Comparison of ENCODE assay signal across 25 mouse cellular contexts in the genomic region with DNA sequence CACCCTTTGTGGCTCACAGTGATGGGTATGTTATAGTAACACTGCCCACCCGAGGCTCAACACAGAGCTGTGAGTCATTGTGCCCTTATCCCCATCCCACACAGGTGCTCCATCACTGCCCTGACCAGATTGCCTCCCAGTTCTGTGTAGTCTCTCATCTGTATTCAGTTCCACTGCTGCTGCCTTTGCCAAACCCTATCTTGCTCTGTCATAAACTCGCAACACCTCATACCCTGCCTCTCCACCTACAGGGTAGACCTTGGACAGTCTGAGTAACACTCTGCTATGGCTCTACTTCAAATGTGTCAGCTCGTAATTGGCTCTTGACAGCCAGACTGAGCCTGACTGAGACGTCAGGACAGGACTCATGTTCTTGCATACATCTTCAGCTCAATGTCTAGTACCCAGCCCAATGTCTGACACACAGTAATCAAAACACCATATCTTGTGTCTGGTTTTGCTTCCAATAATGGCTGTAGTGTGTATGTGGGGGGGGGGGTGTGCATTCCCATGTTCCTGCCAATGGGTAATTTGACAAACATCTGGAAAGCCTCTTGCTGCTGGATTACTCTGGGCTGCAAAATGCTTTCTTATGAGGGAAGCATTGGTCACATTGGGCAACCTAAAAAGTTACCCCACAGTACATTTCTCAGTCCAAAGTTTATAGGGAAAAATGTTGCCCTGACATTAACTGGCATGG.
A peak's percentile ranks its signal among the peaks of the same experiment; 100 is the strongest.
DNase-seq lines count a peak whose midpoint lies in the region; ATAC-seq and TF ChIP-seq lines count a peak whose summit lies in the region.
"Had no signal": no experiment of that assay in that cellular context is flagged by ENCODE, and none has a peak within 500 bp of the region (broad histone marks: within the 10 kb centered on the region; RNA-seq: fewer than 3 reads in every experiment).

No protein-coding gene starts in this region.

- no peaks in the 10 kb centered on the region for H3K9me3 ChIP-seq in lung, embryonic 15.5 days
- no peaks in the 10 kb centered on the region for H3K9me3 ChIP-seq in intestine, embryonic 16.5 days (ENCODE audit: control insufficient read depth, low read length)
- H3K9me3 ChIP-seq: embryonic facial prominence, embryonic 13.5 days; hindbrain, embryonic 13.5 days; kidney, embryonic 15.5 days; liver, embryonic 15.5 days; neural tube, embryonic 12.5 days had no signal

- TF ChIP-seq CTCF in spleen, adult 2 months (IDR thresholded peaks at IDR 0.05; ENCODE audit: extremely low read depth, insufficient read depth, insufficient read length, insufficient replicate concordance): no peak

- H3K9ac ChIP-seq in lung, embryonic 15.5 days: no peak overlapping the region
- H3K9ac ChIP-seq in intestine, embryonic 16.5 days (ENCODE audit: low read depth, low read length): no peak overlapping the region
- H3K9ac ChIP-seq: embryonic facial prominence, embryonic 13.5 days; hindbrain, embryonic 13.5 days; kidney, embryonic 15.5 days; liver, embryonic 15.5 days; neural tube, embryonic 12.5 days had no signal

- no peaks in the 10 kb centered on the region for H3K36me3 ChIP-seq in lung, embryonic 15.5 days
- no peaks in the 10 kb centered on the region for H3K36me3 ChIP-seq in spleen, adult 2 months (ENCODE audit: control insufficient read depth, insufficient read depth, low read length)
- H3K36me3 ChIP-seq in intestine, embryonic 16.5 days (ENCODE audit: control insufficient read depth, insufficient read depth, low read length): no peaks in the 10 kb centered on the region
- H3K36me3 ChIP-seq: embryonic facial prominence, embryonic 13.5 days; hindbrain, embryonic 13.5 days; kidney, embryonic 15.5 days; liver, embryonic 15.5 days; neural tube, embryonic 12.5 days had no signal

- no peak for ATAC-seq in CD4-positive, CD25-positive, alpha-beta regulatory T cell, adult 4 months
- peak; percentile 79; the same call in 1 of the 2 replicates for ATAC-seq in lung, embryonic 15.5 days (ENCODE audit: borderline replicate concordance, extremely low read depth, low FRiP score, low TSS enrichment)
- ATAC-seq in intestine, embryonic 16.5 days: no peak
- ATAC-seq: midbrain, embryonic 16.5 days had no signal

- no peak overlapping the region for H3K4me3 ChIP-seq in lung, embryonic 15.5 days
- no peak overlapping the region for H3K4me3 ChIP-seq in spleen, adult 2 months (ENCODE audit: extremely low read depth, insufficient read depth, insufficient read length)
- no peak overlapping the region for H3K4me3 ChIP-seq in intestine, embryonic 16.5 days (ENCODE audit: low read length)
- H3K4me3 ChIP-seq: embryonic facial prominence, embryonic 13.5 days; hindbrain, embryonic 13.5 days; kidney, embryonic 15.5 days; liver, embryonic 15.5 days; neural tube, embryonic 12.5 days had no signal

- H3K4me1 ChIP-seq in lung, embryonic 15.5 days: no peaks in the 10 kb centered on the region
- H3K4me1 ChIP-seq in spleen, adult 2 months (ENCODE audit: control insufficient read depth, insufficient read depth, insufficient read length): peaks cover 19% of the 10 kb centered on the region
- H3K4me1 ChIP-seq in intestine, embryonic 16.5 days (ENCODE audit: control insufficient read depth, insufficient read depth, low read length): no peaks in the 10 kb centered on the region
- H3K4me1 ChIP-seq: hindbrain, embryonic 13.5 days; kidney, embryonic 15.5 days; liver, embryonic 15.5 days; neural tube, embryonic 12.5 days had no signal

- peak; percentile 40 for DNase-seq in CD4-positive, CD25-positive, alpha-beta regulatory T cell, adult 2 months (ENCODE audit: low read depth, low spot score)
- no peak for DNase-seq in lung, postnatal 4 days
- DNase-seq in spleen, adult 2 months (ENCODE audit: low read depth in 1 of 2, low spot score in 2 of 2): no peak
- DNase-seq in spleen, postnatal 36 days (ENCODE audit: low spot score in 2 of 2): no peak
- no peak for DNase-seq in thymus, adult 18-20 months
- DNase-seq: adrenal gland, postnatal 25 days; cerebellum, adult 11-12 months; cerebellum, adult 9-11 months; gastrocnemius, postnatal 14 days; heart, adult 11 months; heart, postnatal 4 days; kidney, adult 18-20 months; kidney, postnatal 25 days; right cerebral cortex, postnatal 4 days had no signal

- H3K4me2 ChIP-seq in lung, embryonic 15.5 days: no peak overlapping the region
- no peak overlapping the region for H3K4me2 ChIP-seq in intestine, embryonic 16.5 days (ENCODE audit: low read depth, low read length)
- H3K4me2 ChIP-seq: embryonic facial prominence, embryonic 13.5 days; heart, embryonic 11.5 days; hindbrain, embryonic 13.5 days; kidney, embryonic 15.5 days; liver, embryonic 15.5 days; midbrain, embryonic 11.5 days; neural tube, embryonic 12.5 days had no signal

- 60% methylated on average over 4 of the region's 4 CpGs for WGBS in lung, embryonic 15.5 days
- WGBS in spleen, adult 2 months: 74% methylated on average over 4 of the region's 4 CpGs
- WGBS in intestine, embryonic 16.5 days: 63% methylated on average over 4 of the region's 4 CpGs

- no peak for TF ChIP-seq POLR2A in spleen, adult 2 months (IDR thresholded peaks at IDR 0.05; ENCODE audit: low read depth, low read length)

- H3K27ac ChIP-seq in lung, embryonic 15.5 days: no peak overlapping the region
- peak overlapping the region; percentile 5; the same call in 1 of the 2 replicates for H3K27ac ChIP-seq in spleen, adult 2 months (ENCODE audit: insufficient read depth, low read length)
- no peak overlapping the region for H3K27ac ChIP-seq in intestine, embryonic 16.5 days (ENCODE audit: low read length)
- H3K27ac ChIP-seq: embryonic facial prominence, embryonic 13.5 days; hindbrain, embryonic 13.5 days; kidney, embryonic 15.5 days; liver, embryonic 15.5 days; neural tube, embryonic 12.5 days had no signal

- no peaks in the 10 kb centered on the region for H3K27me3 ChIP-seq in lung, embryonic 15.5 days
- no peaks in the 10 kb centered on the region for H3K27me3 ChIP-seq in spleen, adult 2 months (ENCODE audit: control insufficient read depth, insufficient read depth, low read length)
- H3K27me3 ChIP-seq in intestine, embryonic 16.5 days (replicated peaks; ENCODE audit: control insufficient read depth, insufficient read depth, low read length): no peaks in the 10 kb centered on the region
- H3K27me3 ChIP-seq: embryonic facial prominence, embryonic 13.5 days; hindbrain, embryonic 13.5 days; kidney, embryonic 15.5 days; liver, embryonic 15.5 days; neural tube, embryonic 12.5 days had no signal
